Mouse (Mus musculus) cortical plate, adult 2 months (tissue): ENCODE measurements around the gene Ckap4.

Source experiments
- CTCF ChIP-seq: fragments of 200-500 bp; IDR thresholded peaks from 2 replicates; pipeline ENCODE4 v1.5.1; 2011; ENCODE audit warnings: mild to moderate bottlenecking, control low read depth, low read length; ENCODE audit not compliant: insufficient read depth; ENCODE audit errors: extremely low read depth
- POLR2A ChIP-seq: fragments of 200-500 bp; IDR thresholded peaks from 2 replicates; pipeline ENCODE4 v1.6.1; 2011; ENCODE audit warnings: mild to moderate bottlenecking, low read length, control low read depth; ENCODE audit not compliant: insufficient read depth; ENCODE audit errors: extremely low read depth

- TF ChIP-seq CTCF (no peak), POLR2A (no peak)
These were observed 25.3 kb downstream of the Ckap4 start for GRCm38 (mm10) chr10:84508603-84509002.
